In genomic region chr11:21093081-21093815, GRCm38 (mm10) we compare ENCODE assay signal across 8 mouse cellular contexts. TPM values are rescaled to one million over a fixed set of nuclear protein-coding genes. Genes with fewer than 3 reads are reported as not detected.
A peak's percentile ranks its signal among the peaks of the same experiment; 100 is the strongest.
DNase-seq lines count a peak whose midpoint lies in the region; ATAC-seq and TF ChIP-seq lines count a peak whose summit lies in the region.

No protein-coding gene starts in this region.

- H3K36me3 ChIP-seq in intestine, embryonic 15.5 days = no peaks in the 10 kb centered on the region

- TF ChIP-seq CTCF in lung, adult 2 months (IDR thresholded peaks at IDR 0.05; ENCODE audit: insufficient read depth, low read length) = no peak
- no peak for TF ChIP-seq CTCF in embryonic fibroblast, embryonic 13.5 days (IDR thresholded peaks at IDR 0.05; ENCODE audit: borderline replicate concordance, insufficient read depth, low read length)

- H3K27me3 ChIP-seq in intestine, embryonic 15.5 days (replicated peaks) = no peaks in the 10 kb centered on the region

- 14% methylated on average over 3 of the region's 3 CpGs for WGBS in lung, adult 2 months
- WGBS in intestine, embryonic 15.5 days = 50% methylated on average over 3 of the region's 3 CpGs

- no peak for TF ChIP-seq POLR2A in lung, adult 2 months (IDR thresholded peaks at IDR 0.05; ENCODE audit: borderline replicate concordance, extremely low read depth, low read depth, low read length)
- TF ChIP-seq POLR2A in embryonic fibroblast, embryonic 13.5 days (IDR thresholded peaks at IDR 0.05; ENCODE audit: low read depth, low read length) = no peak

- no peak overlapping the region; the same call in 1 of the 2 replicates for H3K9ac ChIP-seq in intestine, embryonic 15.5 days

- DNase-seq in lung, adult 2 months = no peak
- no peak for DNase-seq in lung, postnatal 4 days
- peak; percentile 50 for DNase-seq in naive thymus-derived CD4-positive, alpha-beta T cell, adult 2 months (ENCODE audit: low read depth)
- no peak for DNase-seq in left cerebral cortex, postnatal 36 days (ENCODE audit: low spot score in 2 of 2)
- DNase-seq in left cerebral cortex, adult 11 months (ENCODE audit: low spot score) = no peak
- DNase-seq in adrenal gland, adult 2 months = no peak

- no peaks in the 10 kb centered on the region for H3K9me3 ChIP-seq in intestine, embryonic 15.5 days

- H3K4me2 ChIP-seq in intestine, embryonic 15.5 days (replicated peaks) = peak overlapping the region; percentile 43

- H3K27ac ChIP-seq in embryonic fibroblast, embryonic 13.5 days (ENCODE audit: insufficient read depth, low read length) = no peak overlapping the region
- no peak overlapping the region for H3K27ac ChIP-seq in intestine, embryonic 15.5 days

- H3K4me1 ChIP-seq in lung, adult 2 months (ENCODE audit: control insufficient read depth, insufficient read depth, low read length) = peaks cover 7% of the 10 kb centered on the region
- H3K4me1 ChIP-seq in embryonic fibroblast, embryonic 13.5 days (ENCODE audit: control insufficient read depth, insufficient read depth, low read length) = no peaks in the 10 kb centered on the region
- H3K4me1 ChIP-seq in intestine, embryonic 15.5 days (replicated peaks) = no peaks in the 10 kb centered on the region

- peak overlapping the region; percentile 47 for H3K4me3 ChIP-seq in lung, adult 2 months (replicated peaks; ENCODE audit: extremely low read depth, low read depth, low read length)
- H3K4me3 ChIP-seq in embryonic fibroblast, embryonic 13.5 days (ENCODE audit: insufficient read depth, low read length) = peak overlapping the region; percentile 30
- no peak overlapping the region for H3K4me3 ChIP-seq in intestine, embryonic 15.5 days (replicated peaks)

- intact Hi-C loops in left cerebral cortex, postnatal 36 days (cut with DNase I) = loop anchor here (5.0 to 10.0 kb wide), 5 partner anchors 84 to 258 kb away; partner anchors contain the start of gene Lgalsl

- ATAC-seq in intestine, embryonic 15.5 days = no peak

RNA-seq across cellular contexts. Expression of gene Peli1, which starts 2.2 kb away (rescaled TPM):
- polyA plus RNA-seq in lung, adult 2 months (2012; rRNA removed) = 24.4 and 36.2 TPM in 2 replicates
- polyA plus RNA-seq in embryonic fibroblast, embryonic 13.5 days (2011; ENCODE audit: insufficient read length, low read depth, missing spikeins) = 17.6 and 21.3 TPM in 2 replicates
- polyA plus RNA-seq in intestine, embryonic 15.5 days (2015; fragmentation: Nextera tagmentation; extraction: Ambion mirVana) = 33.8 and 35.8 TPM in 2 replicates
- total RNA-seq in left cerebral cortex, postnatal 36 days (2021) = 10 to 100 TPM; 38.5 to 47.0 TPM
- 10 to 100 TPM; 15.2 to 18.4 TPM for total RNA-seq in adrenal gland, adult 2 months (2021)
- polyA plus RNA-seq in adrenal gland, adult 2 months (2012; rRNA removed) = 17.1 and 22.8 TPM in 2 replicates
